Mouse (Mus musculus) layer of hippocampus, adult 2 months (tissue): Measurements from ENCODE around the gene Gdpd5. TPM values are rescaled to one million over a fixed set of nuclear protein-coding genes. Genes with fewer than 3 reads are reported as not detected.
A peak's percentile ranks its signal among the peaks of the same experiment; 100 is the strongest.

Experiments
- DNase-seq, 2 experiments: peaks; one replicate each; pipeline ENCODE4 v3.0.0; 2022; ENCODE audit warnings: low spot score in 2 of 2
- H3K27ac ChIP-seq: fragments of 200-600 bp; 2 replicates; pipeline ENCODE4 v1.8.1; 2022
- H3K4me3 ChIP-seq: fragments of 200-600 bp; 2 replicates; pipeline ENCODE4 v1.8.1; 2022; ENCODE audit warnings: mild to moderate bottlenecking
- CTCF ChIP-seq: fragments of 200-600 bp; conservative IDR thresholded peaks from 2 replicates; pipeline ENCODE4 v1.8.1; 2022; ENCODE audit warnings: antibody characterized with exemption, mild to moderate bottlenecking, moderate library complexity
- total RNA-seq, 2 experiments: library from RNA; stranded (reverse); gene quantifications; 2 replicates each; pipeline ENCODE4 v1.2.3; 2021

The Gdpd5 gene
- total RNA-seq, 2 experiments from 2014 or later, result 20.8 to 24.3 TPM

DNA sequence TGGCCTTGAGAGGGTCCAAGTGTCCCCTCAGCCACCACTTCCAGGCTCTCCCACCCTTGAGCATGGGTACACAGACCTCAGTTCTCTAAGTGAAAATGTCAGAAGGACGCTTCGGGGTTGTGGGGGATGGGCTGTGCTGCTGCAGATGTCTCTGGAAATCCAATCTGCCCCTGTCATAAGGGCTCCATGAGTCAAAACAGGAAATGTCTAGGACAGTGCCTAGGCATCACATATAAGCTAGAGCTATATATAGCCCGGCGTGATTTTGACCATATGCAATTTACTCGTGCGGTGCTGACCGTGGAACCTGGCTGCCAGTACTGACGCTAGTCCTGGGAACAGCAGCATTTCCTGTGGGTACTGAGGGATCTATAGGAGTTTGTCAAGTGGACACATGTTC, 20.2 kb downstream of the Gdpd5 start:
- TF ChIP-seq CTCF, result no peak
- H3K27ac ChIP-seq, result no peak overlapping the region
- DNase-seq, result no peak

GRCm38 (mm10) chr7:99402477-99402876, 21.3 kb downstream of the Gdpd5 start:
- no peak overlapping the region for H3K4me3 ChIP-seq
- DNase-seq, result no peak
- no peak for TF ChIP-seq CTCF
- no peak overlapping the region for H3K27ac ChIP-seq

More for the DNA sequence above, 20.2 kb downstream of the Gdpd5 start:
- H3K4me3 ChIP-seq, result no peak overlapping the region

GRCm38 (mm10) chr7:99403254-99403653, 22.0 kb downstream of the Gdpd5 start:
- no peak overlapping the region for H3K27ac ChIP-seq
- no peak for DNase-seq
- TF ChIP-seq CTCF, result no peak
- no peak overlapping the region for H3K4me3 ChIP-seq

GRCm38 (mm10) chr7:99404031-99404735, 23.0 kb downstream of the Gdpd5 start:
- TF ChIP-seq CTCF, result no peak
- no peak for DNase-seq
- Histone ChIP-seq H3K4me3 (no peak overlapping the region), H3K27ac (no peak overlapping the region)

DNA sequence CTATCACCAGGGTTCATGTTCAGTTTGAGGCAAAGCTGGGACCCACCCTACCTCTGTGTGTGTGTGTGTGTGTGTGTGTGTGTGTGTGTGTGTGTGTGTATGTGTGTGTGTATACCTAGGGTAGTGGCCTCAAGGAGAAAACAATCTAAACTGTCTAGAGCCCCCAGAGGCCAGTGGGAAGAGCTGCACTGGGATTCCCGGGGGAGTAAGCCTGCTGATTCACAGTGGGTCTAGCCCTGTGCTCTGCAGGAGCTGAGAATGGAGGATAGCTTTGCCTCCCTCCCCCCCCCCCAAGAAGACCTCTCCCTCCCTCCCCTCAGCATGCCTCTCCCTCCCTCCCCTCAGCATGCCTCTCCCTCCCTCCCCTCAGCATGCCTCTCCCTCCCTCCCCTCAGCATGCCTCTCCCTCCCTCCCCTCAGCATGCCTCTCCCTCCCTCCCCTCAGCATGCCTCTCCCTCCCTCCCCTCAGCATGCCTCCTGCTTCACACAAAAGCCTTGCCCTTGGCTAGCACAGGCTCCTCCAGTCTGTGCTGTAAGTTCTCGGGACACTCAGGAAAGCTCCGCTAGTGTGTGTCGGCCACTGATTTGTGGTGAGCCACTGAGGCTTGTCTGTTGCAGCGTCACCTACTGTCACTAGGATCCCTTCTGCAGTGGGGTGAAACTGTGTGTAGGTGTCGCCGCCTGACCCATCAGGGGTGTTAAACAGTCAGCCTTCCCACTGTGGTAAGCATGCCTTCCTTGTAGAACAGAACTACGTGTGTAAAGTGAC, 24.4 kb downstream of the Gdpd5 start:
- no peak for TF ChIP-seq CTCF
- no peak for DNase-seq
- Histone ChIP-seq H3K27ac (no peak overlapping the region), H3K4me3 (no peak overlapping the region)

DNA sequence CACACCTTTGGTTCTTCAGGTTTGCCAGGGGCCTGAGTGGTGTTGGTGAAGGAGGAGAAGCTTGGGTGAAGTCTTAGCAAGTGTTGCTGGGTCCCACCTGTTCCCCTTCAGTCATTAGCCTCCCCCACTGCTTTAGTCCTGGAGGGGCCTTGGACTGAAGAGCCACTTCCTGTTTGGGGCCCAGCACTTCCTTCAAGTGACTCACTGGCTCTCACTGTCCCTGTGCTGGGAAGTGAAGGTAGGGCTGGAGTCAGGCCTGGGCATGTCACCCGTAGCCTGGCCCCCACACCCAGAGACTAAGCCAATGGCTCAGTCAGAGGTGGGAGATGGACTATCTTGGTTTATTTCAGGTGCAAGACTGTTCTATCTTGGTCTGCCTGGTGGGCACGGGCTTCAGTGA, 26.4 kb downstream of the Gdpd5 start:
- Histone ChIP-seq H3K4me3 (no peak overlapping the region), H3K27ac (no peak overlapping the region)
- TF ChIP-seq CTCF, result no peak
- no peak for DNase-seq

GRCm38 (mm10) chr7:99409441-99410222, 28.4 kb downstream of the Gdpd5 start:
- TF ChIP-seq CTCF, result no peak
- no peak overlapping the region for H3K4me3 ChIP-seq
- H3K27ac ChIP-seq, result 0 out of 2 replicates have a peak overlapping the region, but pooled peaks have one; percentile 1
- DNase-seq, result no peak

DNA sequence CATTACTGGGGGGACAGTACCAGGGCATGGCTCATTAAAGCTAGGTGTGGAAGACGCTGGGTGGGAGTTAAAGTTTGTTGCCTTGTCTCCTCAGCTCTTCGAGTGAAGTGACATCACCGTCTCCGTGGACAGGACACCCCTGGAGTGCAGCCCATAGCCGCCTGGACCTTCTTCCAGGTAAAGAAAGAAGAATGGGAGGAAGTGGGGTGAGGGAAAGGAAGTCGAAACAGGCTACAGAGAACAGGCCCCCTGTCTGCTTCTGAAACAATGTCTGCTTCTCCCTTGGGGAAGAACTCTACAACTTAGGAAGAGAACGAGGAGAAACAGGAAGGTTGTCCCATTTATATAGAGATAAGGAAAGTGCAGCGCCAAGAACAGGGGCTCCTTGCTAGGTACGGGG, 29.1 kb downstream of the Gdpd5 start:
- Histone ChIP-seq H3K4me3 (no peak overlapping the region), H3K27ac (no peak overlapping the region)
- no peak for TF ChIP-seq CTCF
- DNase-seq, result no peak

DNA sequence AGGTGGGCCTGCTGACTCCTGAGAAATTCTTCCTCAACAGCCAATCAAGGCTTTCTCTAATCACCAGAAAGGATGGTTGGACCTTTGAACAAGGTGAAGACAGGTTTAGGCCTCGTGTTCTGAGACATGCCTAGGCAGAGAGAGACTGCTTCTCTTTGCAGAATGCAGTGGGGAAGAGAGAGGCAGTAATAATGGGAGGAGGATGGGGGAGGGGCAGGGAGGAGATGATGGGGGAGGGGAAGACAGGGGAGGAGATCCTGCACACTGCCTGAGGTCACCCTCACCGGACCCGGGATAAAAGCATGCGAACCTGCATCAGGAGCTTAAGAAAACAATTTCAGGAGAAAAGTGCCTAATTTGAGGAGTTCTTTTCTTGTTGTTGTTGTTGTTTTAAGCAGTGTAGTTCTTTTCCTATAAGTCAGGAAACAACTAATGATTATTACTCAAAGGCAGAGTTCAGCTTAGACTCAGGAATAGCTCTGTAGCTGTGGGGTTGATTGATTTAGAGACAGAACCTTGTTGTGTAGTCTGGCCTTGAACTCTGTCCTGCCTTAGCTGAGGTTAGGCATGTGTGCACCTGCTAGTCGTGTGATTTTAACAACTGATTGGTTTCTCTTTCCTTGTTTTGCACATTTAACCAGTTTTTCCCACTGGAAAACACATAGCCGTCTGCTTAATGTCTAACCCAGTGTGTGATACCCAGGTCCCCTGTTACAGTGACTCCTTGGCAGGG, 30.0 kb downstream of the Gdpd5 start:
- TF ChIP-seq CTCF, result no peak
- Histone ChIP-seq H3K27ac (no peak overlapping the region), H3K4me3 (no peak overlapping the region)
- DNase-seq, result no peak

- DNase-seq, result no peak
Observed at GRCm38 (mm10) chr7:99415045-99415444, 33.8 kb downstream of the Gdpd5 start.

DNA sequence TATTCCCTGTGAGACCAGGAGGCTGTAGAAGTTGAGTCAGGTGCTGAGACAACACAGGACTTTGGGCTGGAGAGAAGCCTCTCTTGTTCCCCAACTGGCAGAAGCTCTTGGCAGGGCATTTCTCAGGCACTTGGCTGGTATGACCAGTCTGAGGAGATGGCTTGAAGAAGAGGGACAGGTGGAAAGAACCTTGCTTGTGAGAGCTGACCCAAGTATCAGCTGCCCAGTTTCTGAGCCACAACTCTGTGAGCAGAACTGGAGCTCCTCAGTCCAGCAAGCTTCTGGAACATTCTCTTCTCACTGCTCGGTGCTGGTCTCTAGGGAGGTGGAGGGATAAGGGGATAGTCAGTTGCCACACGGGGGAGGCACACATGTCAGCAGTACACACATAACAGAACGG, 38.1 kb downstream of the Gdpd5 start:
- no peak for DNase-seq
- no peak for TF ChIP-seq CTCF
- Histone ChIP-seq H3K4me3 (no peak overlapping the region), H3K27ac (no peak overlapping the region)

More at GRCm38 (mm10) chr7:99415045-99415444, 33.8 kb downstream of the Gdpd5 start:
- H3K4me3 ChIP-seq, result no peak overlapping the region
- H3K27ac ChIP-seq, result no peak overlapping the region
- no peak for TF ChIP-seq CTCF

DNA sequence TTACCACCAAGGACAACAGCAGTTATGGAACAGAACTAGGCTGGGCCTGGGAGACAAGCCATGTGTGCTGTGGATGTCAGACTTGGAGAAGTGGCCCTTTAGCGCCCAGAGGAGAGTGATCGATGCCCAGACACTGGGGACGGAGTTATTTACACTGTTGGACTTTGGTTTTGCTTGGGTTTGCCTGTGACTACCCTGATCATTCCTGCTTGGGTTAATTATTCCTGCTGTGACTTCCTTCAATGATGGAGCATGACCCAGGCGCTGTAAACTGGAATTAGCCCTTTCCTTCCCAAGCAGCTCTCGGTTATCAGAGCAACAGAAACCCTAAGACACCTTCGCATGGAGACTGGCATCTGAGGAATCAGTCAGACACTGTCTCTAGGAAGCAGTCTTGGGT, 39.8 kb downstream of the Gdpd5 start:
- no peak for TF ChIP-seq CTCF
- Histone ChIP-seq H3K4me3 (no peak overlapping the region), H3K27ac (no peak overlapping the region)
- no peak for DNase-seq

DNA sequence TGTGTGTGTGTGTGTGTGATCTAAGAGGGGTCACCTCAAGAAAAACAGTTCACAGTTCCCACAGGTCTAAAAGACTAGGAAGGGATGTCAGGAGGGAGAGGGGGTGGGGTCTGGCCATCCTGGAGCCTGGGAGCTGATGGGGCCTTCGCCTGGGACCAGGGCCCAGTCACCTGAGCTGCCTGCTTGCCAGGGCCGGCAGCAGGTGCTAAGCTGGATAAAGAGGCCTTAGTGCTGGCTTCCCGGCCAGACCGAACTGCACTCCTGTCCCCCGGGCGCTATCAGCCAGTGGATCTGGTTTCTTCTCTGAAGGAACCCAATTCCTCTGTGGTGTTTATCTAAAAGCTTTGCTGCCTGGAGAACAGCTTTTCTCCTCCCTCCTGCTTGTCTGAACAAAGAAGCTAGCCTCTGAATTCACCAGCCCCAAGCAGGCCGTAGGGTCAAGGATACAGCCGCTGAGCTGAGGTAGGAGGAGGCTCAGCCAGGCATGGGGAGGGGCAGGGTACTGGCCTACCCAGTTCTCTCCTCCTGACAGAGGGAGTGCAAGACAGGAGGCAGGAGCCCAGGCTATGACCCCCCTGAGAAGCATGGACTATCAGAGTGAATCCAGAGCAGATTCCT, 43.4 kb downstream of the Gdpd5 start:
- H3K27ac ChIP-seq, result no peak overlapping the region
- TF ChIP-seq CTCF, result no peak
- no peak overlapping the region for H3K4me3 ChIP-seq
- DNase-seq, result no peak
